Comparison of ENCODE assay signal across 8 mouse cellular contexts in genomic region chr17:34119249-34120179, GRCm38 (mm10). TPM values are rescaled to one million over a fixed set of nuclear protein-coding genes. Genes with fewer than 3 reads are reported as not detected.
DNase-seq lines count a peak whose midpoint lies in the region; ATAC-seq lines count a peak whose summit lies in the region.

TSS of gene H2-DMa (plus strand) at chr17:34119541.

- under 1% methylated on average over 93 of the region's 96 CpGs for WGBS in hindbrain, embryonic 16.5 days
- WGBS in macrophage (ENCODE audit: missing documents), result 0% methylated on average over 74 of the region's 96 CpGs

- H3K27me3 ChIP-seq in hindbrain, embryonic 16.5 days (replicated peaks; ENCODE audit: control insufficient read depth, insufficient read depth, low read length), result no peaks in the 10 kb centered on the region

- H3K4me3 ChIP-seq in hindbrain, embryonic 16.5 days (ENCODE audit: low read length), result peak within 1 kb of the TSS; percentile 86
- peak within 1 kb of the TSS; percentile 90 for H3K4me3 ChIP-seq in macrophage (ENCODE audit: inconsistent target)

- H3K27ac ChIP-seq in hindbrain, embryonic 16.5 days (ENCODE audit: low read depth, low read length), result peak within 1 kb of the TSS; percentile 100
- peak within 1 kb of the TSS; percentile 100 for H3K27ac ChIP-seq in macrophage

- H3K4me1 ChIP-seq in hindbrain, embryonic 16.5 days (ENCODE audit: control insufficient read depth, insufficient read depth, low read depth, low read length), result peaks cover 22% of the 10 kb centered on the region

- DNase-seq in WW6 (ENCODE audit: low read depth, low spot score), result peak; percentile 95
- peak; percentile 98 to 99 for DNase-seq in cerebellum, postnatal 4 days (ENCODE audit: low spot score in 2 of 2)
- peak; percentile 100 for DNase-seq in gastrocnemius, adult 18-20 months (ENCODE audit: low spot score)
- peak; percentile 98 for DNase-seq in left cerebral cortex, adult 18-20 months (ENCODE audit: low spot score in 2 of 2)
- DNase-seq in right cerebral cortex, adult 18-20 months, result peak; percentile 99
- DNase-seq in urinary bladder, postnatal 10 days (ENCODE audit: low spot score), result peak; percentile 94

- peak; percentile 83 for ATAC-seq in hindbrain, embryonic 16.5 days

- no peaks in the 10 kb centered on the region for H3K9me3 ChIP-seq in hindbrain, embryonic 16.5 days (ENCODE audit: control insufficient read depth, low read length)

- H3K79me2 ChIP-seq in macrophage (ENCODE audit: inconsistent target), result peaks cover 78% of the 10 kb centered on the region

- H3K36me3 ChIP-seq in hindbrain, embryonic 16.5 days (ENCODE audit: control insufficient read depth, insufficient read depth, low read length), result peaks cover 20% of the 10 kb centered on the region
- peaks cover 23% of the 10 kb centered on the region for H3K36me3 ChIP-seq in macrophage (ENCODE audit: inconsistent target)

- H3K4me2 ChIP-seq in hindbrain, embryonic 16.5 days (ENCODE audit: low read length), result peak within 1 kb of the TSS; percentile 84

- peak within 1 kb of the TSS; percentile 99 for H3K9ac ChIP-seq in hindbrain, embryonic 16.5 days (ENCODE audit: low read depth, low read length)

RNA-seq across cellular contexts. Expression of gene H2-DMa, which starts in this region (rescaled TPM):
- 1 to 10 TPM; 2.6 to 3.2 TPM for total RNA-seq in gastrocnemius, adult 18-20 months (2021)
- polyA plus RNA-seq in hindbrain, embryonic 16.5 days (2015; fragmentation: Nextera tagmentation; extraction: Ambion mirVana), result 20.5 and 20.9 TPM in 2 replicates
- total RNA-seq in left cerebral cortex, adult 18-20 months (2021), result 10 to 100 TPM; 22.3 to 26.5 TPM
- 10 to 100 TPM; 26.4 to 64.6 (median 44.4) TPM for total RNA-seq in macrophage (2018; cell fraction: chromatin; rRNA removed)
- total RNA-seq in macrophage (2018; cell fraction: cytosol; rRNA removed), result 10 to 100 TPM; 21.2 to 68.5 (median 39.5) TPM
- total RNA-seq in macrophage (2018; cell fraction: nucleus; rRNA removed), result 100 to 1,000 TPM in 6 of 26 experiments, 10 to 100 TPM in 20; 42.2 to 142 (median 72.5) TPM
- polyA plus RNA-seq in macrophage (2018), result 19.1 to 57.0 TPM (median 47.3 TPM) in 3 replicates

Comparison
In these comparisons a context has a peak if more than half of its experiments do, and no peak if none do; other contexts are left out.
1. Peak in every context shown above with its lines: DNase-seq, ATAC-seq, H3K4me3 ChIP-seq and H3K27ac ChIP-seq.
2. RNA of gene H2-DMa (total RNA-seq): 22.3 to 26.5 TPM in left cerebral cortex, adult 18-20 months; 2.6 to 3.2 TPM in gastrocnemius, adult 18-20 months; every median in the first group is over 4 times any median in the second.